Mouse (Mus musculus): ENCODE measurements around the gene Ptpra.
A peak's percentile ranks its signal among the peaks of the same experiment; 100 is the strongest.

- TF ChIP-seq CTCF (IDR thresholded peaks at IDR 0.05) (peak; percentile 66), POLR2A (IDR thresholded peaks at IDR 0.05; ENCODE audit: insufficient read depth, low read depth, low read length) (no peak)
These were observed 128.1 kb downstream of the Ptpra start for GRCm38 (mm10) chr2:130578148-130578547.
